Mouse (Mus musculus) adrenal gland, adult 2 months (tissue): ENCODE data around the gene Rtl1. TPM values are rescaled to one million over a fixed set of nuclear protein-coding genes. Genes with fewer than 3 reads are reported as not detected.

Experiments
- DNase-seq: peaks from one replicate; pipeline ENCODE4 v3.0.0; 2021
- long read RNA-seq: library from polyadenylated mRNA; stranded (forward); transcript quantifications from one replicate; pipeline ENCODE4 v2.0.0, GENCODE M21; 2021
- polyA plus RNA-seq: library from polyadenylated mRNA; depleted of rRNA; stranded (reverse); fragments of >200 nt; gene quantifications from 2 replicates; pipeline ENCODE4 v1.2.3, GENCODE M21; 2012; rRNA removed
- total RNA-seq, 2 experiments: library from RNA; stranded (reverse); gene quantifications; 2 replicates each; pipeline ENCODE4 v1.2.3; 2021

Gene Rtl1
- total RNA-seq = 1 to 10 TPM; 4.9 to 6.8 TPM
- polyA plus RNA-seq = 1.3 and 1.4 TPM in 2 replicates
- long read RNA-seq = 0 reads

- DNase-seq = no peak
These were observed at the start of gene Rtl1 for GRCm38 (mm10) chr12:109600230-109600629. TSS of gene Rtl1 (minus strand) at chr12:109600330.

- DNase-seq = no peak
These were observed 40.5 kb upstream of the Rtl1 start for GRCm38 (mm10) chr12:109640560-109641167.

GRCm38 (mm10) chr12:109632035-109632434, 31.9 kb upstream of the Rtl1 start:
- DNase-seq = no peak

- no peak for DNase-seq
These were observed 28.8 kb upstream of the Rtl1 start for GRCm38 (mm10) chr12:109628887-109629286.

- peak; percentile 68 for DNase-seq
These were observed 26.8 kb upstream of the Rtl1 start for GRCm38 (mm10) chr12:109626910-109627309.

- DNase-seq = peak; percentile 81
These were observed 20.1 kb upstream of the Rtl1 start for GRCm38 (mm10) chr12:109620196-109620595.

GRCm38 (mm10) chr12:109617993-109618392, 17.9 kb upstream of the Rtl1 start:
- no peak for DNase-seq

GRCm38 (mm10) chr12:109617126-109617525, 17.0 kb upstream of the Rtl1 start:
- DNase-seq = no peak

GRCm38 (mm10) chr12:109615371-109615770, 15.2 kb upstream of the Rtl1 start:
- peak; percentile 66 for DNase-seq

GRCm38 (mm10) chr12:109614416-109614815, 14.3 kb upstream of the Rtl1 start:
- DNase-seq = no peak

GRCm38 (mm10) chr12:109612392-109613385, 12.6 kb upstream of the Rtl1 start:
- DNase-seq = no peak

- DNase-seq = peak; percentile 47
These were observed 8.7 kb upstream of the Rtl1 start for GRCm38 (mm10) chr12:109608576-109609440.

GRCm38 (mm10) chr12:109607953-109608352, 7.8 kb upstream of the Rtl1 start:
- DNase-seq = no peak

- DNase-seq = no peak
These were observed 7.1 kb upstream of the Rtl1 start for GRCm38 (mm10) chr12:109607191-109607590.

GRCm38 (mm10) chr12:109604982-109605721, 5.0 kb upstream of the Rtl1 start:
- DNase-seq = no peak

GRCm38 (mm10) chr12:109598551-109599250, 1.4 kb downstream of the Rtl1 start:
- no peak for DNase-seq

GRCm38 (mm10) chr12:109596726-109597125, 3.4 kb downstream of the Rtl1 start:
- DNase-seq = no peak

GRCm38 (mm10) chr12:109596232-109596631, 3.9 kb downstream of the Rtl1 start:
- DNase-seq = no peak

GRCm38 (mm10) chr12:109595753-109596152, 4.4 kb downstream of the Rtl1 start:
- peak; percentile 67 for DNase-seq

GRCm38 (mm10) chr12:109594961-109595360, 5.2 kb downstream of the Rtl1 start:
- DNase-seq = no peak

GRCm38 (mm10) chr12:109582185-109582584, 17.9 kb downstream of the Rtl1 start:
- no peak for DNase-seq
